Mouse (Mus musculus) forebrain, postnatal 0 days (tissue): ENCODE measurements at regions not wholly inside any gene's neighbourhood (a gene's known extent, or its start where the extent isn't known, plus 50 kb on each side); places are given as distances from the start of the nearest gene placed in this dataset.

Source experiments
- ATAC-seq: fragments of 200-750 bp; cut with Nextera tagmentation; 2 replicates; pipeline ENCODE4 v1.8.0; 2017; ENCODE audit warnings: mild to moderate bottlenecking, moderate library complexity
- DNase-seq: peaks from one replicate; pipeline ENCODE4 v3.0.0-alpha.2; 2015
- H3K27ac ChIP-seq: fragments of 300-500 bp; sonication (generic); 2 replicates; pipeline ENCODE4 v1.5.1; 2014; ENCODE audit warnings: low read depth, mild to moderate bottlenecking, antibody characterized with exemption, low read length, moderate library complexity, mixed read lengths
- H3K27me3 ChIP-seq: fragments of 300-500 bp; sonication (generic); 2 replicates; pipeline ENCODE4 v1.6.1; 2014; ENCODE audit warnings: mild to moderate bottlenecking, low read length, mixed read lengths; ENCODE audit not compliant: insufficient read depth
- H3K36me3 ChIP-seq: fragments of 300-500 bp; sonication (generic); 2 replicates; pipeline ENCODE4 v1.6.1; 2014; ENCODE audit warnings: mild to moderate bottlenecking, moderate library complexity; ENCODE audit not compliant: insufficient read depth
- H3K4me1 ChIP-seq: fragments of 300-500 bp; sonication (generic); 2 replicates; pipeline ENCODE4 v1.6.1; 2014; ENCODE audit warnings: antibody characterized with exemption; ENCODE audit not compliant: insufficient read depth
- H3K4me2 ChIP-seq: fragments of 300-500 bp; sonication (generic); 2 replicates; pipeline ENCODE4 v1.6.1; 2014; ENCODE audit warnings: low read depth, mild to moderate bottlenecking, moderate library complexity
- H3K4me3 ChIP-seq: fragments of 300-500 bp; sonication (generic); 2 replicates; pipeline ENCODE4 v1.5.1; 2014; ENCODE audit warnings: low read depth, low read length, mixed read lengths
- H3K9ac ChIP-seq: fragments of 300-500 bp; sonication (generic); 2 replicates; pipeline ENCODE4 v1.6.1; 2014; ENCODE audit warnings: mild to moderate bottlenecking
- H3K9me3 ChIP-seq: fragments of 300-500 bp; sonication (generic); 2 replicates; pipeline ENCODE4 v1.6.1; 2016; ENCODE audit warnings: low read length
- CTCF ChIP-seq: sonication (generic); IDR thresholded peaks from 2 replicates; pipeline ENCODE4 v1.5.1; 2016; ENCODE audit warnings: antibody characterized with exemption, control low read depth, low read depth
- WGBS: fragments of 180-500 bp; shearing (Covaris S2); extraction: QIAGEN DNeasy Blood & Tissue Kit; methylation state at CpG from one replicate; pipeline ENCODE4 v1.1.7; 2014; 5-methylcytosine and 5-hydroxymethylcytosine counted together

DNA sequence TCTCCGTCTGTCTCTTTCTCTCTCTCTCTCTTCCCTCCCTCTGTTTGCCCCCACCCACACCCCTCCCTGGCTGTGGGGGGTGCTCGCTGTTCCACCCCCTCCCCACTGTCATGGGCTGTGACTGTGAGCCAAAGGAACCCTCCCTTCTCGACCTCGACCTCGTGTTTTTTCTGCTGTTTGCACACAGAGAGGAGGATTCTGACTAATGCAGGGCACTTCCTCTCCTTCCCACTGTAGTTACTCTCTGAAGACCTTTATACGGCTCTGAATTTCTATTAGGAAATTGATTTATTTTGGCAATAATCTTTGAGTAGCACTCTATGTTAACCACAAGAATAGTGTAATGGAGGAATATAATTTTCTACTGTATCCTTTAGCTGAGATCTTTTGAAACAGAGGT is 362.1 kb downstream of the Ajap1 start:
- H3K9me3 ChIP-seq: no peaks in the 10 kb centered on the region
- DNase-seq: no peak
- no peak overlapping the region for H3K4me2 ChIP-seq
- TF ChIP-seq CTCF: no peak
- WGBS: 58% methylated on average over 6 of the region's 6 CpGs
- no peak for ATAC-seq
- H3K27ac ChIP-seq: no peak overlapping the region
- H3K36me3 ChIP-seq: no peaks in the 10 kb centered on the region
- no peak overlapping the region for H3K4me3 ChIP-seq
- H3K9ac ChIP-seq: no peak overlapping the region
- H3K4me1 ChIP-seq: no peaks in the 10 kb centered on the region
- no peaks in the 10 kb centered on the region for H3K27me3 ChIP-seq

DNA sequence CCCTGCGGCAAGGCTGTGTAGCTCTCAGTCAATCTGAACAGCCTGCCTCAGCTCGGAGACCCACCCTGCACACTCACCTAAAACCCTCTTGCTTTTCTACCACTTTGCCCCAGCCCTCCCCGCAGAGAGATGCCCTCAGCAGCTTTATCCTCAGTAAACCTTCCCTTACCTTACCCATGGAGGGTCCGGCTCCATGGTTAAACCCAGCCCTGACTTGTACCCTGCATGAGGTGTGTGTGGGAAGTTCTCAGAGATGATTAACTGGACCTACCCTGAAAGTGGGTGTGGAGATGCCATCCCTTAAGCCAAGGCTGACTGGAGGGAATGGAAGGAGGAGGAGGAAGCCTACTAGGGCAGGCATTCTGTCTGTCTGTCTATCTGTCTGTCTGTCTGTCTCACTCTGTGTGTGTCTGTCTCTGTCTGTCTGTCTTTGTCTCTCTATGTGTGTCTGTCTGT is 362.9 kb downstream of the Ajap1 start:
- DNase-seq (no peak), ATAC-seq (no peak)
- H3K4me2 ChIP-seq: no peak overlapping the region
- WGBS: 40% methylated on average over 4 of the region's 4 CpGs
- H3K36me3 ChIP-seq: no peaks in the 10 kb centered on the region
- no peak for TF ChIP-seq CTCF
- no peak overlapping the region for H3K9ac ChIP-seq
- H3K4me3 ChIP-seq: no peak overlapping the region
- H3K27me3 ChIP-seq: no peaks in the 10 kb centered on the region
- no peaks in the 10 kb centered on the region for H3K4me1 ChIP-seq
- no peak overlapping the region for H3K27ac ChIP-seq
- no peaks in the 10 kb centered on the region for H3K9me3 ChIP-seq

DNA sequence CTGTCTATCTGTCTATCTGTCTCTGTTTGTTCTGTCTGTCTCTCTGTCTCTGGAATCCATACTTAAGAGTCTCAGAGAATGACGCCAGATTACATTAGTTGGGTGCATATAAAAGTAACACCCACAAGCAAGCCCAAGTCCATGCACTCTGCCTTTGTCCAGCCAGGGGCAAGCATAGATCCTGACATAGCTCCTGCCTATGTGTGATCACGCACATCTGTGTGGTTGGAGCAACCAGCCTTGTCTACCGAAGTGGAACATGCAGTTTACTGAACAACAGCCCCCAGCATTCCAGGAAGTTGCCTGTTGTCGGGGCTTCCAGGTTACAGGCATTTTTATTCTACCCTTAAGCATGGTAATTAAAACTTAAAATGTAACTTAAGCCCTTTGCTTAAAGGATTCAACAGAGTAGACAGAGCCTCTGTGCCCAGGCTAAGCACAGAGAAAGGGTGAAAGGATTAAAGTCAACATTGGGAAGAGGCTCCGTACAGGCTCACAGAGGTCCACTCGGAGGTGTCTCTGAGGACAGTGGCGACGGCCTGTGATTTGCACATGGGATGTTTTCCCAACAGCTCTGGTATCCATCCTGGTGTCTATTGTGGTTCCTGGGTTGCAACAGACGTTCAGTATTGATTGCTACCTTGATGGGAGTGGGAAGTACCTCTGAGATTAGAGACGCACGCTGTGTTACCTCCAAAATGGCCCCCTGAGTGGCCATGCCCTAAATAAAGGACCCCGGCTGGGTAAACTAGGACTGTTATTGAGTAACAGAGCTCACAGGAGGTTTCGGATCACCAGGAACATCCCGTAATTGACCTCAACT is 363.6 kb downstream of the Ajap1 start:
- 61% methylated on average over 14 of the region's 14 CpGs for WGBS
- DNase-seq: no peak
- no peaks in the 10 kb centered on the region for H3K4me1 ChIP-seq

DNA sequence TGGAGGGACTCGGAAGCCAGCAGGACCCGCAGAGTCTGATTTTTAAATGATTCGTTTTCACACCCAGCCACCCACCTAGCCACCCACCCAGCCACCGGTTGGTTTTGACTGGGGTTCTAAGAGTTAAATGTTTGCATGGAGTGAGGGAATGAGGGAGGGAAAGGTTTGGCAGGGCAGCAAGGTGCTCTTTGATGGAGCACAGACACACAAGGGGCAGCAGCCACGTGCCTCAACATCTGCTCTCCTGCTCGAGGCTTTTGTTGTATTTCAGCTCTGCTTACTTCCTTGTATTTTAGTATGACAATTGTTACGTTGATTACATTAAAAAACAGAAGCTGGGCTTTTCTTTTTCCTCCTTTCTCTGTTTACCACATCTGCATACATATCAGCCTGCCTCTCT is 367.6 kb downstream of the Ajap1 start:
- Histone ChIP-seq H3K4me3 (no peak overlapping the region), H3K36me3 (no peaks in the 10 kb centered on the region), H3K9ac (no peak overlapping the region), H3K4me1 (no peaks in the 10 kb centered on the region), H3K4me2 (no peak overlapping the region), H3K9me3 (no peaks in the 10 kb centered on the region), H3K27ac (no peak overlapping the region), H3K27me3 (no peaks in the 10 kb centered on the region)
- ATAC-seq (no peak), DNase-seq (no peak)
- TF ChIP-seq CTCF: no peak
- WGBS: 44% methylated on average over 7 of the region's 7 CpGs

More for the DNA sequence above, 363.6 kb downstream of the Ajap1 start:
- Histone ChIP-seq H3K4me2 (no peak overlapping the region), H3K27ac (no peak overlapping the region), H3K9ac (no peak overlapping the region), H3K9me3 (no peaks in the 10 kb centered on the region), H3K4me3 (no peak overlapping the region), H3K36me3 (no peaks in the 10 kb centered on the region), H3K27me3 (no peaks in the 10 kb centered on the region)
- no peak for ATAC-seq
- TF ChIP-seq CTCF: no peak

DNA sequence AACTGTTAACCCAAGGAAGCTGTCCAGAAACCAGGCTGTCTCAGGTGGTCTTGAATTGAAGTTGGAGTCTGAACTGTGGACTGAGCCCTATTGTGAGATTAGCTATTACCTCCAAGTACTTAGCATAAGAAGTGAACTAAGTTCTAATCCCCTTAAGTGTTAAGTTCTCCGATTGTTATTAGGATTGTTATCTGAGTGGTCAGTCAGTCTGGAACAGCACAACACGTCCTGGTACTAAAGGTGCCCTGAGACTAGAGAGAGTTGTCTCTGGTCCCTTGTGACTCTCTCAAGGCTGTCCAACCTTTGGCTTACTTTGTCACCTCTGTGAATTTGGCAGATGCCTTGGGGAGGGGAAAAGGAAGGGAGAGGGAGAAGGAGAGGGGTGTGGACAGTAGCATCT is 369.0 kb downstream of the Ajap1 start:
- H3K4me2 ChIP-seq: no peak overlapping the region
- 70% methylated on average over 2 of the region's 2 CpGs for WGBS
- no peaks in the 10 kb centered on the region for H3K27me3 ChIP-seq
- no peak for TF ChIP-seq CTCF
- no peaks in the 10 kb centered on the region for H3K9me3 ChIP-seq
- H3K9ac ChIP-seq: no peak overlapping the region
- H3K4me1 ChIP-seq: no peaks in the 10 kb centered on the region
- no peak for DNase-seq
- no peak overlapping the region for H3K27ac ChIP-seq
- no peak for ATAC-seq
- no peak overlapping the region for H3K4me3 ChIP-seq
- H3K36me3 ChIP-seq: no peaks in the 10 kb centered on the region

DNA sequence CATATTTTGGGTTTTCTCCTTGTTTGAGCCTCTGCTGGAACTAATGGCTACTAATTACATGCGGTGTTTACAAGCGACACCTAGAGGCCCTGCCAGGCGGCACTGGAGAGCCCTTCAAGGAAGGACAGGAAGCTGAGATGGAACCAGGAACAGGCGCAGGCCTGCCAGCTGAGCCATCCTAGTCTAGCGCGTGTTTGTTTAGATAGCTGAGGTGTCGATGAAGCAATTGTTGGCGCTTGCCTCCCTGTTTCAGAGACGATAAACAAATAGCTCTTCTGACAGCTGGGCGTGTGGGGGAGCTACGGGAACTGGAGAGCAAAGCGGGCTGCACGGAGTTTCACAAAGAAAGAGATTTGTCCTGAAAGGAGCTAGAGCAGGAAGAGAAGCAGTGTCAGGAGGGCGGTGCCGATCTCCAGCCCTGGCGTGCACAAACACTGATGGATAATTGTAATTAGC is 372.3 kb downstream of the Ajap1 start:
- Histone ChIP-seq H3K4me2 (no peak overlapping the region), H3K27ac (no peak overlapping the region)

DNA sequence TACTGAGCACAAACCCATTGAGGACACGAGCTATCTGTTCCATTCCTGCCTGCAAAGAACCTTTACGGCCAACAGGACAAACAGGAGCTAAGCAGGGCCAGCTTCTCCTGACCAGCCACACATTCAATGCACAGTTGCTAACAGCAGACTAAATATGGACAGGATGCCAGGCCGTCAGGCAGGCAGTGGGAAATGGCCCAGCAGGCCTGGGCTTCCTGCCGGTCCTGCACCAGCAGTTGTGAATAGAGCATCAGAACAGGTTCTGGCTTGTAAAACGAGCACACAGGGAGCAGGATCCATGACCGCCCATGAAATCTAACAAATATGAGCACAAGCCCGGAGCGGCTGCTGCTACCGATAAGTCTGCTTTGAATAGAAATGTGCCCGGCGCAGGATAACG is 384.0 kb downstream of the Ajap1 start:
- Histone ChIP-seq H3K4me3 (no peak overlapping the region), H3K4me1 (no peaks in the 10 kb centered on the region), H3K27me3 (no peaks in the 10 kb centered on the region), H3K9me3 (no peaks in the 10 kb centered on the region), H3K36me3 (no peaks in the 10 kb centered on the region), H3K9ac (no peak overlapping the region), H3K4me2 (no peak overlapping the region), H3K27ac (no peak overlapping the region)
- no peak for ATAC-seq
- TF ChIP-seq CTCF: no peak
- DNase-seq: no peak
- 69% methylated on average over 12 of the region's 12 CpGs for WGBS

More for the DNA sequence above, 372.3 kb downstream of the Ajap1 start:
- no peak overlapping the region for H3K4me3 ChIP-seq
- TF ChIP-seq CTCF: peak; percentile 49
- no peaks in the 10 kb centered on the region for H3K36me3 ChIP-seq
- DNase-seq (peak; percentile 69), ATAC-seq (peak; percentile 71)
- no peaks in the 10 kb centered on the region for H3K9me3 ChIP-seq
- no peaks in the 10 kb centered on the region for H3K4me1 ChIP-seq
- H3K27me3 ChIP-seq: no peaks in the 10 kb centered on the region
- WGBS: 32% methylated on average over 16 of the region's 16 CpGs
- no peak overlapping the region for H3K9ac ChIP-seq
